Mouse (Mus musculus) cerebellum, adult (tissue): ENCODE data around the gene Ccdc150.

Experiments
- ATAC-seq: cut with Nextera tagmentation; 2 replicates; pipeline ENCODE4 v1.9.2; 2017; ENCODE audit warnings: mild to moderate bottlenecking, moderate library complexity, mixed read lengths; ENCODE audit not compliant: insufficient number of reproducible peaks, low FRiP score, low TSS enrichment

The Ccdc150 gene

GRCm38 (mm10) chr1:54250158-54250866, at the start of gene Ccdc150:
Gene Ccdc150, plus strand, starts transcription at chr1:54250683.
- ATAC-seq: peak; percentile 99

- ATAC-seq: no peak
Observed at GRCm38 (mm10) chr1:54220273-54220672, 30.2 kb upstream of the Ccdc150 start.

GRCm38 (mm10) chr1:54242722-54243121, 7.8 kb upstream of the Ccdc150 start:
- ATAC-seq: no peak

GRCm38 (mm10) chr1:54275552-54275951, 25.1 kb downstream of the Ccdc150 start:
- ATAC-seq: no peak

- ATAC-seq: no peak
Observed at GRCm38 (mm10) chr1:54279628-54280027, 29.1 kb downstream of the Ccdc150 start.

- no peak for ATAC-seq
Observed at GRCm38 (mm10) chr1:54280651-54281050, 30.2 kb downstream of the Ccdc150 start.

- no peak for ATAC-seq
Observed at GRCm38 (mm10) chr1:54306404-54306803, 55.9 kb downstream of the Ccdc150 start.

GRCm38 (mm10) chr1:54326647-54327046, 76.2 kb downstream of the Ccdc150 start:
- ATAC-seq: no peak

GRCm38 (mm10) chr1:54327876-54328545, 77.5 kb downstream of the Ccdc150 start:
- ATAC-seq: no peak

GRCm38 (mm10) chr1:54332988-54333387, 82.5 kb downstream of the Ccdc150 start:
- ATAC-seq: no peak

- no peak for ATAC-seq
Observed at GRCm38 (mm10) chr1:54354786-54355185, 104.3 kb downstream of the Ccdc150 start.

GRCm38 (mm10) chr1:54355485-54355884, 105.0 kb downstream of the Ccdc150 start:
- no peak for ATAC-seq

- peak; percentile 45; the same call in 1 of the 2 replicates for ATAC-seq
Observed at GRCm38 (mm10) chr1:54356566-54356965, 106.1 kb downstream of the Ccdc150 start.

- peak; percentile 58; the same call in 1 of the 2 replicates for ATAC-seq
Observed at GRCm38 (mm10) chr1:54377506-54378051, 127.1 kb downstream of the Ccdc150 start.

- 0 out of 2 replicates have a peak, but pooled peaks have one; percentile 26 for ATAC-seq
Observed at GRCm38 (mm10) chr1:54380978-54381914, 130.8 kb downstream of the Ccdc150 start.

GRCm38 (mm10) chr1:54384221-54384620, 133.7 kb downstream of the Ccdc150 start:
- ATAC-seq: no peak

- no peak for ATAC-seq
Observed at GRCm38 (mm10) chr1:54402736-54403135, 152.3 kb downstream of the Ccdc150 start.
